Mouse (Mus musculus) thymus, adult 2 months (tissue): ENCODE data around the gene Mgam. TPM values are rescaled to one million over a fixed set of nuclear protein-coding genes. Genes with fewer than 3 reads are reported as not detected.
"Not testable (repeated sequence)": the region's sequence is repeated elsewhere in the genome, so short reads cannot be mapped to it uniquely, and the experiment has no call there.

ENCODE experiments used
- DNase-seq: peaks from one replicate; pipeline ENCODE4 v3.0.0; 2021
- H3K27ac ChIP-seq: fragments of 200-500 bp; 2 replicates; pipeline ENCODE4 v1.5.1; 2012; ENCODE audit warnings: low read length, control low read depth; ENCODE audit not compliant: control insufficient read depth, insufficient read depth
- H3K27me3 ChIP-seq: fragments of 200-500 bp; 2 replicates; pipeline ENCODE4 v1.6.1; 2012; ENCODE audit warnings: mild to moderate bottlenecking, low read length, moderate library complexity, mixed read lengths; ENCODE audit not compliant: control insufficient read depth, insufficient read depth
- H3K36me3 ChIP-seq: fragments of 200-500 bp; 2 replicates; pipeline ENCODE4 v1.6.1; 2012; ENCODE audit warnings: mild to moderate bottlenecking, low read length, moderate library complexity; ENCODE audit not compliant: control insufficient read depth, insufficient read depth
- H3K4me1 ChIP-seq: fragments of 200-500 bp; replicated peaks from 2 replicates; pipeline ENCODE4 v1.6.1; 2012; ENCODE audit warnings: low read length; ENCODE audit not compliant: control insufficient read depth, insufficient read depth
- H3K4me3 ChIP-seq: fragments of 200-500 bp; 2 replicates; pipeline ENCODE4 v1.5.1; 2012; ENCODE audit warnings: mild to moderate bottlenecking, low read length, control low read depth, moderate library complexity; ENCODE audit not compliant: control insufficient read depth, insufficient read depth
- CTCF ChIP-seq: fragments of 200-500 bp; IDR thresholded peaks from 2 replicates; pipeline ENCODE4 v1.5.1; 2012; ENCODE audit warnings: mild to moderate bottlenecking, control low read depth, low read length, moderate library complexity, borderline replicate concordance; ENCODE audit not compliant: control insufficient read depth, poor library complexity, insufficient read depth; ENCODE audit errors: extremely low read depth
- POLR2A ChIP-seq: fragments of 200-500 bp; IDR thresholded peaks from 2 replicates; pipeline ENCODE4 v1.6.1; 2012; ENCODE audit warnings: mild to moderate bottlenecking, low read length, control low read depth, moderate library complexity; ENCODE audit not compliant: control insufficient read depth, poor library complexity, insufficient read depth; ENCODE audit errors: extremely low read depth
- WGBS: fragments of 180-500 bp; shearing (Covaris S2); methylation state at CpG from one replicate; pipeline ENCODE4 v1.1.7; 2018; 5-methylcytosine and 5-hydroxymethylcytosine counted together
- polyA plus RNA-seq: library from polyadenylated mRNA; depleted of rRNA; stranded (reverse); fragments of >200 nt; gene quantifications from 2 replicates; pipeline ENCODE4 v1.2.3, GENCODE M21; 2012; rRNA removed

Gene Mgam
- polyA plus RNA-seq, result 1.6 and 1.8 TPM in 2 replicates

DNA sequence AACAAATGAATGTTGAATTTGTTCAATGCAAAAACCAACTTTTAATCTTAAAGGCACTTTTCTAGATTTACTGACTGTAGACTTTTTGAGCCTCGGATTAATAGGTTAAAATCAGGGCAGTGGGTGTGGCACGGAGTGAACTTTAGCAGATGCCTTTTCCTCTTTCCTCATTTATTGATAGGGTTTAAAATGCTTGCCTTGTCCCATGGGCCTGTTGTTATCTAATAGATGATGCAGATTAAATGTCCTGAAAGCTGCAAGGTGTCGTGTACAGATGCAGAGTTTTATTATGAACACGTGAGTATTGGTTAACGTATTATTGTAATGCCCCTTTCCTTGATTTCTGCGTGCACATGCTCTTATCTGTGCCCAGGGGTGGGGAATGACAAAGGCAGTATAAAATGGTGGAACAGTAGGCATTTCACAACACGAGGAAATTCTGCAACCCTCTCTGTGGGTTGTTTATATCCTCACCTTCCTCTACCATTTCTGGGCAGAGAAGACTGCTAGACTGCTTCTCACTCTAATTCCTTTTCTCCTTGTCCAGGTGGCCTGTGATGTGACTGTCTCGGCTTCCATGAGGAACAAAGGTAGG is at the start of gene Mgam:
TSS of gene Mgam (plus strand) at position 426 of the 595 bp plus-strand sequence.
- TF ChIP-seq POLR2A (no peak), CTCF (no peak)
- DNase-seq, result no peak
- no peak within 1 kb of the TSS for H3K4me3 ChIP-seq
- no peak within 1 kb of the TSS for H3K27ac ChIP-seq
- no peaks in the 10 kb centered on the region for H3K36me3 ChIP-seq
- H3K4me1 ChIP-seq, result no peaks in the 10 kb centered on the region
- H3K27me3 ChIP-seq, result no peaks in the 10 kb centered on the region
- 91% methylated on average over 8 of the region's 8 CpGs for WGBS

DNA sequence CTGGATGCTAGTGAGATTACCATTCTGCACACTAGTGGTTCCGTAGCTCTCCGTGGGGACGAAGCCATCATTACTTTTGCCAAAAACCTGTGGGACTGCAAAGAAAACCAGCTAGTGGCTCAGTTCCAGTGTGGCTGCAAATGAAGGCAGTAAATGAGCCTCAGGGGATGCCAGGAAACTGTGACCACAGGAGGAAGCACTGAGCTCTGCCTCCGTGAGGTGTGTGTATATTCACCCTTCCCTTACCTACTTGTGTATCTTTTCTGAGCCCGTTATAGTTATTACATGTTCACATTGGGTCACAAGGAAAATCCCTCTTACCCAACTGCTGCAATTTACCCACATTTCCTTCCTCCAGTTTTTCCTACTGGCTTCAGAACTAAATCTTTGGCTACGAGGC is 44.3 kb upstream of the Mgam start:
- no peak overlapping the region for H3K27ac ChIP-seq
- H3K27me3 ChIP-seq, result no peaks in the 10 kb centered on the region
- H3K36me3 ChIP-seq, result no peaks in the 10 kb centered on the region
- no peaks in the 10 kb centered on the region for H3K4me1 ChIP-seq
- 19% methylated on average over 6 of the region's 6 CpGs for WGBS
- DNase-seq, result no peak
- no peak overlapping the region for H3K4me3 ChIP-seq
- no peak for TF ChIP-seq POLR2A
- TF ChIP-seq CTCF, result no peak

DNA sequence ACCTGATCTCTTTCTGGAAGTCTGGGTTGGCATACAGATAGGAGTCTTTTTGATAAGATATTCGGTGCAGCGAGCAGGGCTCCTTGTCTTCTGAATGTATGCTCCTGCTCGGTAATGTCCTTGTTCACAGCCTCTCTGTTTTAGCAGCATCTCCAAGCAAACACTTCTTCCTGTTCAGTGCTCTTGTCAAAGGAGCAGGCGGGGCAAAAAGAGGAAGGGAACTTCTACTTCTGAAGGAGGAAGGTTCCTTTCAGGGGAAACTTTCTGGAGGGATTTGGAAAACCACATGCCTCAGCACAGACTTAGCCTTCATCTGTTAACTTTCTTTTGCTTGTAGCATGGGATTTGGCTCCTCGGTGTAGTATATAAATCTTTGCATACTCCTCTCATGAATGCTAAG is 43.0 kb upstream of the Mgam start, which contains the start of gene Clec5a:
TSS of gene Clec5a (minus strand) at position 177 of the 400 bp plus-strand sequence.
- DNase-seq, result no peak
- no peaks in the 10 kb centered on the region for H3K36me3 ChIP-seq
- H3K4me1 ChIP-seq, result no peaks in the 10 kb centered on the region
- WGBS, result 34% methylated on average over 5 of the region's 5 CpGs
- no peak within 1 kb of the TSS for H3K27ac ChIP-seq
- H3K4me3 ChIP-seq, result no peak within 1 kb of the TSS
- no peak for TF ChIP-seq CTCF
- TF ChIP-seq POLR2A, result no peak
- no peaks in the 10 kb centered on the region for H3K27me3 ChIP-seq

DNA sequence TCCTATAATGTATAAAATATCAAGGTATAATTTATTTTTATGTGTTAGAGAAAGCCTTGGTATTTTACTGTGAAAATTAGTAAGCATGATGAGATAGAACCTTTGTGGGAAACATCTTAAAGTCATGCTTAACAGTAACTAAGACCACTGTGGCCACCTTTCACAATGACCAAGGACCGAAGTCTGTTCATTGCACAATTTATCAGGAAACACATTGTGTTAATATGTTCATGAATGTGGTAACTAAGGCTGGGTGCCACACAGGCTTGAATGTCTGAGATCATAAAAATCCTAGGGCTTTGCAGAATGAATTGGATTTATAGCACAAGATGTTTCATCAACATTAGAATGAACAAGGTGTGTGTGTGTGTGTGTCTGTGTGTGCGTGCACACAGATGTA is 40.3 kb upstream of the Mgam start:
- H3K4me3 ChIP-seq, result no peak overlapping the region
- no peak for TF ChIP-seq POLR2A
- no peaks in the 10 kb centered on the region for H3K36me3 ChIP-seq
- H3K27ac ChIP-seq, result no peak overlapping the region
- no peak for DNase-seq
- no peaks in the 10 kb centered on the region for H3K4me1 ChIP-seq
- 98% methylated on average over 2 of the region's 2 CpGs for WGBS
- no peaks in the 10 kb centered on the region for H3K27me3 ChIP-seq

DNA sequence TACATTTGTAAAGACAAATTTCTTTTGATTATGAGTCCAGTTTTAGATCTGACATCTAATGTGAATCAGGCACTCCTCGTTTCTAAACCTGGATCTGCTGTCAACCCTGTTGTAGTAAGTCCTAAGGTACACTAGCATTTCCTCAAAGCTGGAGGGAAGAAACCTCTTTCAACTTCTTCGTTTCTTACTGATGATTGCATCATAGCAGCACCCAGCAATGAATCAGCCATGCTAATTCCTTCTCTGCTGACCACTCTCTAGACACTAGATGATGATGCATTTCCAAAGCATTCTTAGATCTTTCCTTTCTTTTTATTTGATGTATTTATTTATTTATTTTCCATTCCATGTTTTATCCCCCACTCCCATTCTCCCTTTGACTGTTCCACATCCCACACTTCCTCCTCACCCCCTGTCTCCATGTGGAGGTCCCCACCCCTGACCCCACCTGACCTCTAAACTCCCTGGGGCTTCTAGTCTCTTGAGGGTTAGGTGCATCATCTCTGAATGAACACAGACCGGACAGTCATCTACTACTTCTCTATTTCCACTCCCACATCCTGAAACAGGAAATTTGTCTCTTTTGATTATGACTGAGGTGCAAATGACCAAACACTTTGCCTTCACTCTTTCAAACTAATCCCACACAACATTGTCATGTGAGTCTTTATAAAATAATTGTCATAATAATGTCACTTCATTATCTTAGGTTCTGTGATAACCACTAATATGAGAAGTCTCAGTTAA is 33.7 kb upstream of the Mgam start:
- TF ChIP-seq POLR2A (no peak), CTCF (no peak)
- Histone ChIP-seq H3K4me1 (no peaks in the 10 kb centered on the region), H3K4me3 (no peak overlapping the region), H3K27ac (no peak overlapping the region), H3K27me3 (no peaks in the 10 kb centered on the region), H3K36me3 (no peaks in the 10 kb centered on the region)
- no peak for DNase-seq
- WGBS, result 26% methylated on average over 3 of the region's 3 CpGs

DNA sequence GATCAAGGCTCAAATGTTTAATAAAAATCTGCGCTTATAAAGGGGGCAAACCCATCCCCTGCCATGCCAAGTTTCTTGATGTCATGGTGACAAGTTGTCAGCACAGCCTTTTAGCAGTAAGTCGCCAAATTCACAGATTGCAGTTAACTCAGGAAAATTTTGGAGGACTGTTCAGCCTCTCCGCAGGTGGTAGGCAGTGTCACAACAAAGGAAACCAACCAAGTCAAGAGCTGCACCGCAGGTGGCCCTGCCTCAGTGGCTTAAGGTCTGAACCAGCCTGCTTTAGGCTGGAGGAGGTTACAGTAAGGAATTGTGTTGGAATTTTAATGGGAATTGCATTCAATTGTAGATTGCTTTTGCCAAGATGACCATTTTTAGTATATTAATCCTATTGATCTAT is 30.1 kb upstream of the Mgam start:
- H3K36me3 ChIP-seq, DNase-seq, H3K4me3 ChIP-seq, H3K27ac ChIP-seq, H3K27me3 ChIP-seq, H3K4me1 ChIP-seq: not testable (repeated sequence)
- 78% methylated on average over 4 of the region's 4 CpGs for WGBS

DNA sequence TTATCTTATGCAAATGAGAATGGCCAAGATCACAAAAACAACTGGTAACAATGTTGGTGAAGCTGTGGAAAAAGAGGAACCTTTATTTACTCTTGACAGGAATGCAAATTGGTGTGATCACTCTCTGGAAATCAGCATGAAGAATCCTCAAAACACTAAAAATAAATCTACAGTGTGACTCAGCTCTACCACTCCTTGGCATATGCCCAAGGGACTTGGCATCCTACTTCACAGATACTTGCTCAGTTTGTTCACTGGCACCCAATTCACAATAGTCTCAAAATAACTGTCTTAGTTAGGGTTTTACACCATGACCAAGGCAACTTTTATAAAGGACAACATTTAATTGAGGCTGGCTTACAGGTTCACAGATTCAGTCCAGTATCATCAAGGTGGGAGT is 21.2 kb upstream of the Mgam start:
- Histone ChIP-seq H3K27ac (no peak overlapping the region), H3K4me3 (no peak overlapping the region), H3K36me3 (no peaks in the 10 kb centered on the region), H3K4me1 (no peaks in the 10 kb centered on the region), H3K27me3 (no peaks in the 10 kb centered on the region)
- TF ChIP-seq POLR2A, result no peak
- no peak for TF ChIP-seq CTCF
- no peak for DNase-seq
